Mouse (Mus musculus): ENCODE measurements at regions not wholly inside any gene's neighbourhood (a gene's known extent, or its start where the extent isn't known, plus 50 kb on each side); places are given as distances from the start of the nearest gene placed in this dataset.
A peak's percentile ranks its signal among the peaks of the same experiment; 100 is the strongest.
"Not testable (repeated sequence)": the region's sequence is repeated elsewhere in the genome, so short reads cannot be mapped to it uniquely, and the experiment has no call there.

- peak in 1 of 2 experiments; percentile 16 for DNase-seq (ENCODE audit: low read depth in 1 of 2, low spot score in 2 of 2)
Observed at GRCm38 (mm10) chr2:166516261-166516660, 197.4 kb downstream of the Prex1 start.

GRCm38 (mm10) chr2:166514664-166515063, 199.0 kb downstream of the Prex1 start:
- no peak for DNase-seq (ENCODE audit: low read depth in 1 of 2, low spot score in 2 of 2)

DNA sequence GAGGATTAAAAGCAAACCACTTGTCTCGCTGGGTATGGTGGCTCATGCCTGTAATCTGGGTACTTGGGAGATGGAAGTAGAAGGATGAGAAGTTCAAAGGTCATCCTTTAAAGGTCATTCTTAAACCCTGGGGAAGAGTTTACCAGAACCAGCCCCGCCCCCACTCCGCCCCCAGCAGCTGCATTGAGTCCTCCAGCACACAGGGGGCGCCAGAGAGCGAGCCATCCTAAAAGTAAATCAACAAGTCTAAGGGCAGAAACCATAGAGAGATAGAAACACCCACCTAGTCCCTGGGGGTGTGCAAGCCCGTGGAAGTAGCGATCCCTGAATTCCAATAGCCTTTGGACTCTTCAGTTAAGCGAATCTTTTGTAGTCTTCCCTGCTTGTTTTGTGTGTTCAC, 201.1 kb downstream of the Prex1 start:
- DNase-seq (ENCODE audit: low read depth in 1 of 2, low spot score in 2 of 2): peak in 1 of 2 experiments; percentile 27

GRCm38 (mm10) chr2:166511477-166511876, 202.2 kb downstream of the Prex1 start:
- DNase-seq (ENCODE audit: low read depth in 1 of 2, low spot score in 2 of 2): not testable (repeated sequence)

DNA sequence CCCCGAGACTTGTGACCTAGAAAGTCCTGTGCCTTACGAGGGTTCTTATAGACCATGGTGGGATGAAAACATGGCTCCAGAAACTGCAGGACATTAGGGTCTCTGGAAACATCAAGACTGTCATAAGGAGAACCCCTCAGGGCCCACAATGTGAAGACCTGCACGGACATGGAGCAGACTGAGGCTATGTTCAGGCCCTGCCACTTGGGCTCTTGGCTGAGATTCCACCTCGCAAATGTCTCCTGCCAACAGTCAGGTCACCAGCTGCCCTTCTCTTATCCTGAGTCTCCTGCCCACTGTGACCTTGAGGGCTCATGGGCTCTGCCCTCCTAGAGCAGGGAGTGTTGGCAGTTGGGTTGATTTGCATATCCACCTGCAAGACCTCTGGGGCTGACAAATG, 202.9 kb downstream of the Prex1 start:
- no peak for DNase-seq (ENCODE audit: low read depth in 1 of 2, low spot score in 2 of 2)

- no peak for DNase-seq (ENCODE audit: low read depth in 1 of 2, low spot score in 2 of 2)
Observed at GRCm38 (mm10) chr2:166509591-166509990, 204.0 kb downstream of the Prex1 start.

DNA sequence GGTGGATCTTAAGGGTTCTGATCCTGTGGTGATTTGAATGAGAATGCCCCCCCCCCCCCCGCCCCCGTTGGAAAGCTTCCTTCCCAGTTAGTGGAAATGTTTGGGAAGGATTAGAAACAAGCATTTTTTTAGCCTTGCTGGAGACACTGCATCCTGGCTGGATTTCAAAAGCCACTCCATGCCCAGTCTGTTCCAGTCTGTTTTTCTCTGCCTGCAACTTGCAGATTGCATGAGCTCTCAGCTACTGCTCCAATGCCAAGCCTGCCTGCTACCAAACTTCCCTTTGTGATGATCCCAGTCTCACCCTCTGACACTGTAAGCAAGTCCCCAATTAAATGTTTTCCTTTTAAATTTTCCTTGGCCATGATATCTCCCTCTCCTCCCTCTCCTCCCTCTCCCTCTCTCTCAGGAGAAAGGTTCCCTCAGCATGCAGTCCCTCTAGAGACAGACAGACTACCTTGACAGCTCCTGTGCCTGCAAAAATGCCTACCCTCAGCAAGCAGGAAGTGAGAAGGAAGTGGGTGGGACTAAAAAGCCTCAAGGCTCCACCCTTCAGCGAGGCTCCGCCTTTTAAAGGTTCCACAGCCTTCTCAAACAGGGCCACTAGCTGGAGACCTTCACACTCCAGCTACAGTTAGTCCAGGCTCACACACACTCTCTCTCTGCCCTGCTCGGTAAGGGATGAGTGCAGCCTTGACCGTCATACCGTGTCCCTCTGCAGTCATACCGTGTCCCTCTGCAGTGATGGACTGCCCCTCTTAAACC, 204.8 kb downstream of the Prex1 start:
- DNase-seq (ENCODE audit: low read depth in 1 of 2, low spot score in 2 of 2): no peak

DNA sequence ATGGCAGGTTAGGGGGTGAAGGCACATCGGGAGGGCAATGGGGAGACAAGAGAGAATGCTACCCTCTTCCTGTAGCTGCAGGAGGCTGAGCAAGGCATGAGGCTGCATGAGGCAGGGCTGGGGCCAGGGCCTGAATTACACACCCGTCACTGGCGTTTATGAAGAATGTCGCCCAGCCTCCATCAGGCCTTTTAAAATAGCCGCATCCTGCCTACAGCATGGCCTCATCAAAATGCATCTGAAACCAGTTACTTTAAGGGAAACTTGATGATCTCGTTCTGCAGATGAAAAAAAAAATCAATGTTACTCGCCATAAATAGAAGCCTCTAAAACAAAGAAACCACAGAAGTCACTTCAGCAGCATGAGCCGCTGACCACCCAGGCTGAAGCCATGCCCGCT, 208.3 kb downstream of the Prex1 start:
- no peak for DNase-seq (ENCODE audit: low read depth in 1 of 2, low spot score in 2 of 2)

DNA sequence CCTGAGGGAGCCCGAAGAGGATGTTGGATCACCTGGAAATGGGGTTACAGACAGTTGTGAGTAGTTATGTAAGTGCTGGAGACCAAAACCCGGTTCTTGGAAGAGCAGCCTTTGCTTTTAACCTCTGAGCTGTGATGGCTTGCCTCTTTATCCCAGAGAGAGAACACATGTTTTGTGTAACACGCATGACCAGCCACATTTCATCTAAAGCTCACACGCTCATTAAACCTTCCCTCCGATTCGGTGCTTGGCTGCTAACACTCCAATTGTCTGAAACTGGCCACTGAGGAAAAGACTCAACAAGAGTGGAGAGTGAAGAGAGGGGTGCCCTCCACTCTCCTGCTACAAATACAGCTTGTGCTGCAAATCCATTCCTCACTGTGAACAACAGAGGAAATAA, 210.0 kb downstream of the Prex1 start:
- DNase-seq (ENCODE audit: low read depth in 1 of 2, low spot score in 2 of 2): no peak

DNA sequence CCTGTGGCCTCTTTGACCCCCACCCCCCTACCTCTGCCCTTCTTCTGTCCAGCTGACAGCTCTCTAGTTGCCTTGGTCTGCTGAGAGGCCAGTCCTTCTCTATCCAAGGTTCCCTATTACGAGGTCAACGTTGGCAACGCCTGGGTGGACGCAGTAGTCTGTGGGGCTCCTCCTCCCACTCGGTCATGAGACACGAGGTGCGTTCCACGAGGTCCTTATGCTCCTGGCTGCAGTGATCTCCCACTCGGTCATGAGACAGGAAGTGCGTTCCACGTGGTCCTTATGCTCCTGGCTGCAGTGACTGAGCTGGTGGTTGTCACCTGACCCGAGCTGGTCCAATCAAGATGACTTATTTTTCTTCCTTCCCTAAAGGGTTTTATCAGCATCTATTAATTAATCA, 220.7 kb downstream of the Prex1 start:
- peak in 1 of 2 experiments; percentile 34 for DNase-seq (ENCODE audit: low read depth in 1 of 2, low spot score in 2 of 2)

- no peak for DNase-seq (ENCODE audit: low read depth in 1 of 2, low spot score in 2 of 2)
Observed at GRCm38 (mm10) chr2:166492421-166492820, 221.2 kb downstream of the Prex1 start.

DNA sequence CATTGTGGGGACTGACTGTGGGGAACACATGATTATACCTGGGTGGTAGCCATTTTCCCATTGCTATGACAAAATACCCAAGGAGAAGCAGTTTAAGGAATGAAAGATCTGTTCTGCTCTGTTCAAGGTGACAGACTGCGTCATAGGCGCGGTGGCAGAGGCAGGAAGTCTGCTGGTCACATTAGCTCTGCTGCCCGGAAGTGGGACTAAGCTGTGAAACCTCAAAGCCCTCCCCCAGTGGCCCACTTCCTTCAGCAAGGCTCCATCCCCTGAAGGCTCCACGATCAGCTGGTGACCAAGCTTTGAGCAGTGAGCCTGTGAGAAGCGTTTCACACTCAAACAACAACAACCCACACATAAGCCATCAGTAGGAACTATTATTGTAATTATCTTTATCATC, 221.8 kb downstream of the Prex1 start:
- no peak for DNase-seq (ENCODE audit: low read depth in 1 of 2, low spot score in 2 of 2)

GRCm38 (mm10) chr2:166489041-166489872, 224.4 kb downstream of the Prex1 start:
- DNase-seq (ENCODE audit: low read depth in 1 of 2, low spot score in 2 of 2): no peak

DNA sequence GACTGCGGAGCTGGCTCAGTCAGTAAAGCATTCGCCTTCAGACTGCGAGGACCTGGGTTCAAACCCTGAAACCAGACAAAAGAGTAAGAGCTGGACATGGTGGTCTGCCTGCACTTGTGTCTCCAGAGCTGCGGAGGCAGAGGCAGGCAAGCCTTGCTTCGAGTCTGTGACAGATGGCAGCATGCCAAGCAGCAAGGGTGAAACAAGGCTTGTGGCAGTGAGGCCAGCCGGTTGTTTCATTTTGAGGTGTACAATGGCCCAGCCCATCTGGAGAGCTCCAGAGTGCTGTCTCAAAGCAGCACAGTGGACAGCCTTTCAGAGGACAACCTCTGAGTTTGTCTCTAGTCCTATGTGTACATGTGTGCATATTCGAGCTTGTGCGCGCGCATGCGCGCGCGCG, 225.9 kb downstream of the Prex1 start:
- DNase-seq (ENCODE audit: low read depth in 1 of 2, low spot score in 2 of 2): no peak

- no peak for DNase-seq (ENCODE audit: low read depth in 1 of 2, low spot score in 2 of 2)
Observed at GRCm38 (mm10) chr2:166485788-166486187, 227.8 kb downstream of the Prex1 start.

- no peak for DNase-seq (ENCODE audit: low read depth in 1 of 2, low spot score in 2 of 2)
Observed at GRCm38 (mm10) chr2:166485361-166485760, 228.3 kb downstream of the Prex1 start.

GRCm38 (mm10) chr2:166483617-166484319, 229.9 kb downstream of the Prex1 start:
- no peak for DNase-seq (ENCODE audit: low read depth in 1 of 2, low spot score in 2 of 2)

- DNase-seq (ENCODE audit: low read depth in 1 of 2, low spot score in 2 of 2): no peak
Observed at GRCm38 (mm10) chr2:166482720-166483616, 230.7 kb downstream of the Prex1 start.

GRCm38 (mm10) chr2:166481774-166482173, 231.9 kb downstream of the Prex1 start:
- no peak for DNase-seq (ENCODE audit: low read depth in 1 of 2, low spot score in 2 of 2)

GRCm38 (mm10) chr2:166481362-166481761, 232.3 kb downstream of the Prex1 start:
- DNase-seq (ENCODE audit: low read depth in 1 of 2, low spot score in 2 of 2): no peak

DNA sequence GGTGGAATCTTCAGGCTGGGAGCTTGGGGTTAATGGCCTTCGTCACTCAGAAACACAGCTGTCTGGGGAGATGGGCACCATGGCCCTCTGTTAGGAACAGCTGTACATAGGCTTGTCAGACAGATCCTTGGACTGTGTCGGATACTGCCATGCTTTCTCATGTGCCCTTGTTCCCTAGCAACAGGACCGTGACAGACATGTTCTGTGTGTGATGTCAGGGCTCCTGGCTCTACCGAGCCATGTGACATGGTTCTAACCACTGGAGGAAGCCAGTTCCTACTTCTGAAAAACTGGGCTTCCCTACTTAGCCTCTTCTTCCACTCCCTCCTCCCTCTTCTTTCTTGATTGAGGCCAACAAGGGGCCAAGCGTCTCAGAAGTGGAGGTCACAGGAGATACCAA, 232.7 kb downstream of the Prex1 start:
- DNase-seq (ENCODE audit: low read depth in 1 of 2, low spot score in 2 of 2): peak in 1 of 2 experiments; percentile 21
